Mouse (Mus musculus) C2C12 (cell line): ENCODE measurements around the gene Ldha.

Source experiments
- CEBPB ChIP-seq: IDR thresholded peaks from one replicate; pipeline ENCODE4 v1.6.1; 2011; ENCODE audit warnings: low read depth, mild to moderate bottlenecking, control low read depth, moderate library complexity
- CTCF ChIP-seq: IDR thresholded peaks from one replicate; pipeline ENCODE4 v1.5.1; 2011; ENCODE audit not compliant: control insufficient read depth, insufficient read depth, insufficient read length
- FOSL1 ChIP-seq: IDR thresholded peaks from one replicate; pipeline ENCODE4 v1.8.0; 2011; ENCODE audit warnings: mild to moderate bottlenecking, low read length; ENCODE audit not compliant: poor library complexity, insufficient read depth, severe bottlenecking
- MAX ChIP-seq: IDR thresholded peaks from one replicate; pipeline ENCODE4 v1.6.1; 2011; ENCODE audit warnings: mild to moderate bottlenecking, control low read depth
- MYOD1 ChIP-seq: IDR thresholded peaks from one replicate; pipeline ENCODE4 v1.6.1; 2011; ENCODE audit warnings: low read depth; ENCODE audit not compliant: control insufficient read depth, insufficient read length

DNA sequence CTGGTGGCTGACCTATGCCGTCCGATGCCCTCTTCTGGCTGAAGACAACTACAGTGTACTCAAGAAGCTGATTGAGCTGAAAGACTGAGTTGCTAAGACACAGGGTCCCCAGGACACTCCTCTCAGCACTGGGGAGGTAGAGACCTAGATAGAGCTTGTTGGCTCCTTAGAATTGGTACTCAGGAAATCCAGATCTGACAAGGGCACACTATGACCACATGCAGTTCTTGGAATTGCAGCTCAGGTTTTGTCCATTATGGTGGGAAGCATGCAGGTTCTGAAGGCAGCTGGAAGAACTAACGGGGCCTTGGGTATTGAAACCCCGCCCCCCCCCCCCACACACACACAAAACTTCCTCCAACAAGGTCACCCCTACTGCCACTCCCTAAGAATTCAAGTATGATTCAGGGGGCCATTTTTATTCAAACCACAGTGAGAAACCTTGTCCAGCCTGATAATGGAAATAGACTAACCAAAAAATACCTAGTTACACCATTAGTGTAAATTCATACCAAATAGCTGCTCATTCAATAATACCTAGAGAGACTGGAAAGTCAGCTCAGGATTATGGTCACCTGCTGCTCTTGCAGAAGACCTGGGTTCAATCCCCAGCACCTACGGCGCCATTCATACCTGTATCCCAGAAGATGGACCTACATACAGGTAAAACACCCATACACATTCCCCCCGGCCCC lies 14.7 kb downstream of the Ldha start:
- TF ChIP-seq CTCF (no peak), MAX (no peak), MYOD1 (no peak), FOSL1 (no peak), CEBPB (no peak)
